Mouse (Mus musculus) heart, embryonic 16.5 days (tissue): ENCODE results near the gene Stag3. TPM values are rescaled to one million over a fixed set of nuclear protein-coding genes. Genes with fewer than 3 reads are reported as not detected.

Source experiments
- ATAC-seq: fragments of 200-750 bp; cut with Nextera tagmentation; replicated peaks from 2 replicates; pipeline ENCODE4 v1.8.0; 2017; ENCODE audit warnings: moderate number of reproducible peaks; ENCODE audit not compliant: insufficient read depth, low FRiP score; ENCODE audit errors: extremely low read depth
- H3K27ac ChIP-seq: fragments of 300-500 bp; sonication (generic); 2 replicates; pipeline ENCODE4 v1.5.1; 2014; ENCODE audit warnings: mild to moderate bottlenecking, low read length, control low read depth, moderate library complexity
- H3K27me3 ChIP-seq: fragments of 300-500 bp; sonication (generic); 2 replicates; pipeline ENCODE4 v1.6.1; 2014; ENCODE audit warnings: low read length, mixed read lengths; ENCODE audit not compliant: control insufficient read depth, insufficient read depth
- H3K36me3 ChIP-seq: fragments of 300-500 bp; sonication (generic); 2 replicates; pipeline ENCODE4 v1.6.1; 2014; ENCODE audit not compliant: control insufficient read depth, insufficient read depth
- H3K4me1 ChIP-seq: fragments of 300-500 bp; sonication (generic); 2 replicates; pipeline ENCODE4 v1.6.1; 2014; ENCODE audit warnings: low read length, mixed read lengths; ENCODE audit not compliant: control insufficient read depth, insufficient read depth
- H3K4me2 ChIP-seq: fragments of 300-500 bp; sonication (generic); 2 replicates; pipeline ENCODE4 v1.6.1; 2014; ENCODE audit warnings: low read depth, mild to moderate bottlenecking, control low read depth, low read length
- H3K4me3 ChIP-seq: fragments of 300-500 bp; sonication (generic); 2 replicates; pipeline ENCODE4 v1.5.1; 2014; ENCODE audit warnings: mild to moderate bottlenecking, control low read depth, low read length
- H3K9ac ChIP-seq: fragments of 300-500 bp; sonication (generic); 2 replicates; pipeline ENCODE4 v1.6.1; 2014; ENCODE audit warnings: low read length, control low read depth
- H3K9me3 ChIP-seq: fragments of 300-500 bp; sonication (generic); replicated peaks from 2 replicates; pipeline ENCODE4 v1.6.1; 2016; ENCODE audit warnings: low read length; ENCODE audit not compliant: control insufficient read depth
- WGBS: fragments of 180-500 bp; shearing (Covaris S2); extraction: QIAGEN DNeasy Blood & Tissue Kit; methylation state at CpG from one replicate; pipeline ENCODE4 v1.1.7; 2014; 5-methylcytosine and 5-hydroxymethylcytosine counted together
- polyA plus RNA-seq: library from polyadenylated mRNA; unstranded; fragments of >200 nt; fragmentation: Nextera tagmentation; extraction: Ambion mirVana; gene quantifications from 2 replicates; pipeline ENCODE4 v1.2.1, GENCODE M21; 2015

Stag3 gene
- polyA plus RNA-seq, 1 experiment from 2014 or later = 2.0 TPM

DNA sequence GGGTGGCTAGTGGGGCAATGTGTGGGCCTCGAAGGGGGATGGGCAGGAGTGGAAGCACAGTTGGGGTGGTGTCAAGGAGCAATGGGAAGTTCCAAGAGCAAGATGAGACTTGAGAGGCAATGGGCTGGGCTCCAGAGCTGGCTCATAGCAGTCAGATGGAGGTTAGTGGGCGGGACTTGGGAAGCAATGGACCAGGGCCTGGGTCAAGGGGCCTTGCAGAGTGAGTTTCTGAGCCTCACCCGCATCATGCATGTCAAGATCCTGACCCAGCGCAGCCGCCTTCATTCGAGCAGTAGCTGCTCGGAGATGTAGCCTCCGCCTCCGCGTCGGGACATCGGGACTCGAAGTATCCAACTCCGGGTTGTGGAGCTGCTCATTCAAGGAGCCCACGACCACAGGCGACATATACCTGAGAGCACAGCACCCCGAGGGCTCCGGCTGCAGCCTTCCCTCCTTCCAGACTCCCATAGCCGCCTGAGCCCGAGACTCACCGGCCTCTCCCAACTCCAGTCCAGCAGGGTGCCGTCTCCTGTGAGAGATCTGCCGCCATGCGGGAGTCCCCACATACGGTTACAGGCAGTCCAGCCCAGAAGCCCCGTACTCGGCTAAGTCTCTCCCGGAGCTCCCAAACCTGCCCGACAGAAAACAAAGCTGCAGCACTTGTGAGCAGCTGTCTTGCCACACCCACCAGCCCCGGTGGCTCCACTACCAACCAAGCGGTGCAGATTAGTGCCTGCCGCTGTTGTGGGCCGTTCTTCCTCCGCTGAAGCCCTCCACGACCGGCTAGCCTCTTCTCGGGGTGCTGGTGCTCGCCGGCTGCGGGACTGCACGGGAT lies 4.6 kb upstream of the Stag3 start:
- H3K27me3 ChIP-seq = peaks cover 10% of the 10 kb centered on the region
- ATAC-seq = no peak
- peak overlapping the region; percentile 35 for H3K4me3 ChIP-seq
- peak overlapping the region; percentile 62 for H3K4me2 ChIP-seq
- H3K9ac ChIP-seq = peak overlapping the region; percentile 54; the same call in 1 of the 2 replicates
- H3K9me3 ChIP-seq = peaks cover 2% of the 10 kb centered on the region
- 41% methylated on average over 41 of the region's 41 CpGs for WGBS
- no peaks in the 10 kb centered on the region for H3K36me3 ChIP-seq
- no peak overlapping the region for H3K27ac ChIP-seq
- peaks cover 6% of the 10 kb centered on the region for H3K4me1 ChIP-seq

GRCm38 (mm10) chr5:138277994-138278393 lies 2.0 kb upstream of the Stag3 start:
- H3K27ac ChIP-seq = no peak overlapping the region
- peaks cover 7% of the 10 kb centered on the region for H3K4me1 ChIP-seq
- peaks cover 2% of the 10 kb centered on the region for H3K27me3 ChIP-seq
- H3K9me3 ChIP-seq = peaks cover 10% of the 10 kb centered on the region
- no peak overlapping the region for H3K4me2 ChIP-seq
- H3K9ac ChIP-seq = no peak overlapping the region
- ATAC-seq = no peak
- H3K36me3 ChIP-seq = no peaks in the 10 kb centered on the region
- 82% methylated on average over 7 of the region's 7 CpGs for WGBS
- H3K4me3 ChIP-seq = no peak overlapping the region

DNA sequence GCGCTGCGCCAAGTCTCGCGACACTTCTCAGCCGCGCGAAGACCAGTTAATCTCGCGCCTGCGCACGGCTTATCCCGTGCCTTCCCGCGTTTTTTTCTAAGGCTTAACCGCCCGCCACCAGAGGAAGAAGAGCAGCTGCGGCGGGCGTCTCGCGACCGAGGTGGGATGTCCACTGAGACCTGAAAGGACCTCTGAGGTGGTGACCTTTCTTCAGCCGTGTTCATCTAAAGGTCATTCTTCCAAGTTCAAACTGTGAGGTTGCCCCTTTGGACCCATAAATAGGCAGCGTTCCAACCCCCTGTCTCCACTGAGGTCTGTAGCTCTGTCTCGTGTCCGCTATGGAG lies 357 bp downstream of the Stag3 start:
- Histone ChIP-seq H3K4me1 (peaks cover 7% of the 10 kb centered on the region), H3K4me3 (peak overlapping the region; percentile 65), H3K36me3 (no peaks in the 10 kb centered on the region), H3K27me3 (no peaks in the 10 kb centered on the region; the same call in 1 of the 2 replicates), H3K9me3 (peaks cover 10% of the 10 kb centered on the region), H3K27ac (no peak overlapping the region), H3K4me2 (peak overlapping the region; percentile 95), H3K9ac (no peak overlapping the region)
- ATAC-seq = no peak
- 23% methylated on average over 26 of the region's 26 CpGs for WGBS

- H3K9ac ChIP-seq = no peak overlapping the region
- peaks cover 10% of the 10 kb centered on the region for H3K9me3 ChIP-seq
- 86% methylated on average over 15 of the region's 15 CpGs for WGBS
- H3K4me2 ChIP-seq = no peak overlapping the region
- no peak overlapping the region for H3K4me3 ChIP-seq
- H3K36me3 ChIP-seq = no peaks in the 10 kb centered on the region
- H3K27ac ChIP-seq = no peak overlapping the region
- peaks cover 6% of the 10 kb centered on the region for H3K4me1 ChIP-seq
- ATAC-seq = no peak
- no peaks in the 10 kb centered on the region; the same call in 1 of the 2 replicates for H3K27me3 ChIP-seq
Observed at GRCm38 (mm10) chr5:138280829-138281228, 789 bp downstream of the Stag3 start.

- H3K9ac ChIP-seq = no peak overlapping the region
- H3K27ac ChIP-seq = no peak overlapping the region
- no peaks in the 10 kb centered on the region for H3K36me3 ChIP-seq
- H3K4me2 ChIP-seq = no peak overlapping the region
- WGBS = 71% methylated on average over 2 of the region's 2 CpGs
- H3K27me3 ChIP-seq = no peaks in the 10 kb centered on the region
- H3K4me1 ChIP-seq = peaks cover 6% of the 10 kb centered on the region
- no peak for ATAC-seq
- H3K9me3 ChIP-seq = peaks cover 10% of the 10 kb centered on the region
- H3K4me3 ChIP-seq = no peak overlapping the region
Observed at GRCm38 (mm10) chr5:138281798-138282197, 1.8 kb downstream of the Stag3 start.

- no peak overlapping the region for H3K4me3 ChIP-seq
- peaks cover 6% of the 10 kb centered on the region for H3K4me1 ChIP-seq
- no peak for ATAC-seq
- H3K9me3 ChIP-seq = peaks cover 12% of the 10 kb centered on the region
- WGBS = 55% methylated on average over 1 of the region's 1 CpGs
- H3K27me3 ChIP-seq = no peaks in the 10 kb centered on the region
- H3K27ac ChIP-seq = no peak overlapping the region
- H3K4me2 ChIP-seq = no peak overlapping the region
- H3K36me3 ChIP-seq = no peaks in the 10 kb centered on the region
- H3K9ac ChIP-seq = no peak overlapping the region
Observed at GRCm38 (mm10) chr5:138283540-138283939, 3.5 kb downstream of the Stag3 start.

DNA sequence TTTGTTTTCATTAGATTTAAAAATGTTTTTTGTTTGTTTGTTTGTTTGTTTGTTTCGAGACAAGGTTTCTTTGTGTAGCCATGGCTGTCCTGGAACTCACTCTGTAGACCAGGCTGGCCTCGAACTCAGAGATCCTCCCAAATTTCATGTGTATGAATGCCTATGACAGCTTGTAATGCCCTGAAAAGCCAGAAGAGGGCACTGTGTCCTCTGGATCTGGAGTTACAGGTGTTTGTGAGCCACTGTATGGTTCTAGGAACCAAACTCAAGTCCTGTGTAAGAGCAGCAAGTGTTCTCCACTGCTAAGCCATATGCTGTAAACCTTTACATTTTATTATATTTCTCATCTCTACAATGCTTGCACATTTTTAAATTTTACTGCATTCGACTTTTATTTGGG lies 7.8 kb downstream of the Stag3 start:
- Histone ChIP-seq H3K4me1 (no peaks in the 10 kb centered on the region), H3K9me3 (peaks cover 2% of the 10 kb centered on the region), H3K27ac (no peak overlapping the region), H3K9ac (no peak overlapping the region), H3K4me2 (no peak overlapping the region), H3K4me3 (no peak overlapping the region), H3K36me3 (no peaks in the 10 kb centered on the region), H3K27me3 (no peaks in the 10 kb centered on the region)
- ATAC-seq = no peak
- WGBS = 60% methylated on average over 3 of the region's 3 CpGs

DNA sequence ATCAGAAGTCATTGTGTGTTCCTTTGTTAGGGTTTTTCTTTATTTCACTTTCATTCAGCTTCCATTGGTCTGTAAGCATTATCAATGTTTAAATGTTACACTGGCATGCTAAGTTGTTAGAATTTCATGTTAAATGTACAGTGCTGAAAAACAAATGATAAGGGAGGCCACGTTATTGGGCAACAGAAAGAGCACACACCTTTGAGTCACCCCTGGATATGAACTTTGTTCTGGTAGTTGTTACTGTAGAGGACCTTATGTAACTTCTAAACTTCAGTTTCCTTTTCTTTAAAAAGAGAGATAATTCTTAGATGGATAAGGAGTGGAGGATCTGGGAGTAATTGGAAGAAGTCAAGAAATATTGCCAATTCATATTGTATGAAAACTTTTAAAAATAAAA lies 11.6 kb downstream of the Stag3 start:
- Histone ChIP-seq H3K27me3 (no peaks in the 10 kb centered on the region), H3K4me1 (no peaks in the 10 kb centered on the region), H3K4me3 (no peak overlapping the region), H3K9me3 (peaks cover 2% of the 10 kb centered on the region), H3K9ac (no peak overlapping the region), H3K27ac (no peak overlapping the region), H3K4me2 (no peak overlapping the region), H3K36me3 (no peaks in the 10 kb centered on the region)
- no peak for ATAC-seq
- WGBS = 73% methylated on average over 1 of the region's 1 CpGs

GRCm38 (mm10) chr5:138294158-138294557 lies 14.1 kb downstream of the Stag3 start:
- Histone ChIP-seq H3K9ac (no peak overlapping the region), H3K4me3 (no peak overlapping the region), H3K36me3 (no peaks in the 10 kb centered on the region), H3K9me3 (no peaks in the 10 kb centered on the region), H3K27me3 (no peaks in the 10 kb centered on the region), H3K27ac (no peak overlapping the region), H3K4me2 (no peak overlapping the region), H3K4me1 (no peaks in the 10 kb centered on the region)
- ATAC-seq = no peak
